Mouse (Mus musculus): Measurements from ENCODE around the gene Rab11fip5. TPM values are rescaled to one million over a fixed set of nuclear protein-coding genes. Genes with fewer than 3 reads are reported as not detected.

Gene Rab11fip5
- polyA plus RNA-seq, 2 experiments = 15.9 to 16.9 TPM

- no peaks in the 10 kb centered on the region for H3K27me3 ChIP-seq (ENCODE audit: control insufficient read depth, insufficient read depth, low read length)
- no peak for DNase-seq (ENCODE audit: low spot score)
- no peaks in the 10 kb centered on the region for H3K9me3 ChIP-seq (ENCODE audit: control insufficient read depth, low read length)
- TF ChIP-seq POLR2A (IDR thresholded peaks at IDR 0.05; ENCODE audit: borderline replicate concordance, extremely low read depth, insufficient read depth, insufficient read length) = no peak
- H3K36me3 ChIP-seq (ENCODE audit: control insufficient read depth, insufficient read depth, low read length) = peaks cover 21% of the 10 kb centered on the region
- no peak overlapping the region for H3K4me3 ChIP-seq (replicated peaks; ENCODE audit: low read length)
- 76% methylated on average over 5 of the region's 7 CpGs for WGBS
- no peak overlapping the region for H3K9ac ChIP-seq (ENCODE audit: low read depth, low read length, severe bottlenecking)
- no peak overlapping the region for H3K4me2 ChIP-seq (replicated peaks; ENCODE audit: low read depth, low read length, severe bottlenecking)
- ATAC-seq (ENCODE audit: low FRiP score, low read depth) = no peak
- no peaks in the 10 kb centered on the region for H3K4me1 ChIP-seq (ENCODE audit: control insufficient read depth, insufficient read depth, low read length)
- H3K27ac ChIP-seq (replicated peaks; ENCODE audit: low read depth, low read length) = no peak overlapping the region
These were observed 25.2 kb downstream of the Rab11fip5 start for GRCm38 (mm10) chr6:85349246-85349645.

GRCm38 (mm10) chr6:85348133-85348532 is 26.3 kb downstream of the Rab11fip5 start:
- ATAC-seq (ENCODE audit: low FRiP score, low read depth) = no peak
- H3K9ac ChIP-seq (ENCODE audit: low read depth, low read length, severe bottlenecking) = no peak overlapping the region; the same call in 1 of the 2 replicates

GRCm38 (mm10) chr6:85346028-85346634 is 28.3 kb downstream of the Rab11fip5 start:
- Histone ChIP-seq H3K36me3 (ENCODE audit: control insufficient read depth, insufficient read depth, low read length) (peaks cover 36% of the 10 kb centered on the region), H3K9ac (ENCODE audit: low read depth, low read length, severe bottlenecking) (no peak overlapping the region), H3K4me3 (replicated peaks; ENCODE audit: low read length) (no peak overlapping the region), H3K9me3 (ENCODE audit: control insufficient read depth, low read length) (no peaks in the 10 kb centered on the region), H3K4me1 (ENCODE audit: control insufficient read depth, insufficient read depth, low read length) (no peaks in the 10 kb centered on the region), H3K27ac (replicated peaks; ENCODE audit: low read depth, low read length) (no peak overlapping the region), H3K4me2 (replicated peaks; ENCODE audit: low read depth, low read length, severe bottlenecking) (no peak overlapping the region), H3K27me3 (ENCODE audit: control insufficient read depth, insufficient read depth, low read length) (no peaks in the 10 kb centered on the region)
- ATAC-seq (ENCODE audit: low FRiP score, low read depth) (peak; percentile 76), DNase-seq (ENCODE audit: low spot score) (peak; percentile 94)
- 43% methylated on average over 6 of the region's 6 CpGs for WGBS
- TF ChIP-seq POLR2A (IDR thresholded peaks at IDR 0.05; ENCODE audit: borderline replicate concordance, extremely low read depth, insufficient read depth, insufficient read length) = no peak

More at GRCm38 (mm10) chr6:85348133-85348532, 26.3 kb downstream of the Rab11fip5 start:
- WGBS = 80% methylated on average over 11 of the region's 11 CpGs
- Histone ChIP-seq H3K27me3 (ENCODE audit: control insufficient read depth, insufficient read depth, low read length) (no peaks in the 10 kb centered on the region), H3K4me1 (ENCODE audit: control insufficient read depth, insufficient read depth, low read length) (no peaks in the 10 kb centered on the region), H3K27ac (replicated peaks; ENCODE audit: low read depth, low read length) (no peak overlapping the region), H3K9me3 (ENCODE audit: control insufficient read depth, low read length) (no peaks in the 10 kb centered on the region), H3K36me3 (ENCODE audit: control insufficient read depth, insufficient read depth, low read length) (peaks cover 23% of the 10 kb centered on the region), H3K4me3 (replicated peaks; ENCODE audit: low read length) (no peak overlapping the region), H3K4me2 (replicated peaks; ENCODE audit: low read depth, low read length, severe bottlenecking) (no peak overlapping the region)
- no peak for TF ChIP-seq POLR2A (IDR thresholded peaks at IDR 0.05; ENCODE audit: borderline replicate concordance, extremely low read depth, insufficient read depth, insufficient read length)
- no peak for DNase-seq (ENCODE audit: low spot score)

GRCm38 (mm10) chr6:85344929-85345328 is 29.5 kb downstream of the Rab11fip5 start:
- Histone ChIP-seq H3K4me3 (replicated peaks; ENCODE audit: low read length) (no peak overlapping the region), H3K27ac (replicated peaks; ENCODE audit: low read depth, low read length) (no peak overlapping the region), H3K9me3 (ENCODE audit: control insufficient read depth, low read length) (no peaks in the 10 kb centered on the region), H3K36me3 (ENCODE audit: control insufficient read depth, insufficient read depth, low read length) (peaks cover 42% of the 10 kb centered on the region), H3K4me2 (replicated peaks; ENCODE audit: low read depth, low read length, severe bottlenecking) (no peak overlapping the region), H3K4me1 (ENCODE audit: control insufficient read depth, insufficient read depth, low read length) (no peaks in the 10 kb centered on the region), H3K9ac (ENCODE audit: low read depth, low read length, severe bottlenecking) (no peak overlapping the region), H3K27me3 (ENCODE audit: control insufficient read depth, insufficient read depth, low read length) (no peaks in the 10 kb centered on the region)
- no peak for TF ChIP-seq POLR2A (IDR thresholded peaks at IDR 0.05; ENCODE audit: borderline replicate concordance, extremely low read depth, insufficient read depth, insufficient read length)
- ATAC-seq (ENCODE audit: low FRiP score, low read depth) (no peak), DNase-seq (ENCODE audit: low spot score) (no peak)

GRCm38 (mm10) chr6:85343027-85343426 is 31.4 kb downstream of the Rab11fip5 start:
- H3K4me1 ChIP-seq (ENCODE audit: control insufficient read depth, insufficient read depth, low read length) = no peaks in the 10 kb centered on the region
- no peak overlapping the region for H3K4me3 ChIP-seq (replicated peaks; ENCODE audit: low read length)
- ATAC-seq (ENCODE audit: low FRiP score, low read depth) (no peak), DNase-seq (ENCODE audit: low spot score) (no peak)
- no peaks in the 10 kb centered on the region for H3K27me3 ChIP-seq (ENCODE audit: control insufficient read depth, insufficient read depth, low read length)
- H3K27ac ChIP-seq (replicated peaks; ENCODE audit: low read depth, low read length) = no peak overlapping the region
- no peak for TF ChIP-seq POLR2A (IDR thresholded peaks at IDR 0.05; ENCODE audit: borderline replicate concordance, extremely low read depth, insufficient read depth, insufficient read length)
- no peaks in the 10 kb centered on the region for H3K9me3 ChIP-seq (ENCODE audit: control insufficient read depth, low read length)
- peaks cover 33% of the 10 kb centered on the region for H3K36me3 ChIP-seq (ENCODE audit: control insufficient read depth, insufficient read depth, low read length)
- H3K9ac ChIP-seq (ENCODE audit: low read depth, low read length, severe bottlenecking) = no peak overlapping the region
- no peak overlapping the region for H3K4me2 ChIP-seq (replicated peaks; ENCODE audit: low read depth, low read length, severe bottlenecking)
- WGBS = 89% methylated on average over 8 of the region's 8 CpGs
